Mouse (Mus musculus): Measurements from ENCODE around the gene Sh3tc1.

Sh3tc1 gene

DNA sequence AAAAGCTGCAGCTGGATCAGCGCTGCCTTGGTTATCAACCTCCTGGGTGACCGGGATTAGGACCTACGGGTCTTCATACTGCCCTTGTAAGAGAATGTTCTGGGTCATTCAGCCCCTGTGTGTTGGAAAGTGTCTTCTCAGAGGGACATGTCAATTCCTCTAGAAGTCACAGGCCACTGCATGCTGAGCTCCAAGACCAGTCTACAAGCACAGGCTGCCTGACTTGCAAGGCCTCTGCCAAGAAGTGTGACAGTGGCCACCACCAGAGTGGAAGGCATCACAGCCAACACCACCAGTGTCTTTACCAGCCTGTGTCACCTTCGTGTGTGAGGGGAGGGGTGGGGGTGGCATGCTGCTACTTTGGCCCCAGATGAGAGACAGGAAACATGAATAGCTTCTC is 16.2 kb upstream of the Sh3tc1 start:
- intact Hi-C loops (cut with DNase I): loop anchor here (5.0 kb wide), 3 partner anchors 39 to 164 kb away; no protein-coding TSS in a partner anchor

DNA sequence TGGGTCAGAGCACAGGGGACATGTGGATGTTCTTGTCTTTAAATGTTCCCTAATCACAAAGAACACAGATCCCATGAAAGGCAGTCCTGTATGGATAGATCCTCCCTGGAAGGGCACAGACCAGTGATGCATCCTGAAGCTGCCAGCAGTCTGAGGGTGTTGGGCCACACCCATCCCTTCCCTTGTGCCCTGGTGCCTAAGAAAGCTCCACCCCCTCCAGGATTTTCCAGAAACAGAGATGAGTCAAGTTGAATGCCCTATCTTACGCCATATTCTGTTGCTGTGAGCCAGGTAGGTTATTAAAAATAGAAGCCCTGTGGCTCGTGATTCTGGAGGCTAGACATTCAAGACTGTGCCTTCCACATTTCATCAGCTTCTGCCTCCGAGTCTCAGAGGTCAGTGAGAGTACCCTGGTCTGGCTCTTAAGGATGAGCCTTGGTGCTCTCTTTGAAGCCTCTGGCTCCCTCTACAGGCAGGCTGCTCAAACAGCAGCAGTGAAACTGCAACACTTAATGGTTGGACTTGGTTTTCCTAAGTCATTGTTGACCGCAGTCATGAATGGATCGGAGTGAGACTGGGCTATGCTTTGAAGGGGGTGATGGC is 15.4 kb upstream of the Sh3tc1 start:
- intact Hi-C loops (cut with DNase I): loop anchor here (2.0 to 5.0 kb wide), 4 partner anchors 38 to 163 kb away; no protein-coding TSS in a partner anchor

DNA sequence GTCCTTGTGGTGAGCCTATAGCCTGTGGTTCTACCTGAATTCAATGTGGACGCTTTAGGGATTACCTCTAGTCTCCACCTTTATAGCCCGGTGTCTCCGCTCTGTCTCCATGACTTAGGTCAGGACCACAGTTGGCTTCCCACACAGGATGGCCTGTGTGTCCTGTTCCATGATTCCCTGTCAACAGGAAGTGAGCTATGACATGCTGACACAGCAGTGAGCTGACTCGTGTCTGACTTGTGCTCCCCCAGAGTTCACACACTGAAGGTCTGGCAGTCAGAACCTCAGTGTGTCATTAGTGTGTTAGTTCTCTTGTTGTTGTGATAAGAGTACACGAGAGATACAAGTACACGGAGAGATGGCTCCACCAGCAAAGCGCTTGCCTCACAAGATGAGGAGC is 11.2 kb upstream of the Sh3tc1 start:
- intact Hi-C loops (cut with DNase I): no loop called here

DNA sequence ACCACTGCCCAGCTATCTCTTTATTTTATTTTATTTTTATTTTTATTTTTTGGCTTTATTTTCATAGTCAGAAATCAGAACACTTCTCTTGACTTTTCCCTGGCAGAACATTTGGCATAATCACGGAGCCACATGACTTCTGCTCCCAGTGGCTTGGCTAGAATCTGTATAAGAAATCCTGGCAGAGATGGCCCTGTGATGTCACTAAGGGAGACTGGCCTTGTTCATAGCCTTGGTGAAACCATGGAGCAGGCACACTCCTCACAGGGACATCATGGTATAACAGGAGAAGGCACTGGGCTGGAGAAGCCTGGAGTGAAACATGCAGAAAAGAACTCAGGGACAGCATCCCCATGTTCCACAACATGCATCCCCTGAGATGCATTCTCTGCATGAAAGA is 10.2 kb upstream of the Sh3tc1 start:
- intact Hi-C loops (cut with DNase I): no loop called here

DNA sequence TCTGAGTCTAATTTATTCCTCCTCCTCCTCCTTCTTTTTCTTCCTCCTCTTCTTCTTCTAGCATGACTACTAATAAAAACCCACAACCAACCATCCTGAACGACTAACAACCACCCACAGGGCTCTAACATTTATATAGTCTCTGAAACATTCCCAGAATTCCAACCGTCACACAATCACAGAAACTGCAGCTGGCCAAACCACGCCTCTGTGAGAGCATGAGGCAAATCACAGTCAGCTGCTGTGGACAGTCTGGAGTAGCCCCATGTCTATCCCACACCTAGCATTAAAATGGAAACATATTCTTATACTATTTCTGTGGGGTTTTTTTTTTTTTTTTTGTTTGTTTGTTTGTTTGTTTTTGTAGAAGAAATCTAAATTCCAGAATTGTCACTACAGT is 9.6 kb upstream of the Sh3tc1 start:
- intact Hi-C loops (cut with DNase I): no loop called here

DNA sequence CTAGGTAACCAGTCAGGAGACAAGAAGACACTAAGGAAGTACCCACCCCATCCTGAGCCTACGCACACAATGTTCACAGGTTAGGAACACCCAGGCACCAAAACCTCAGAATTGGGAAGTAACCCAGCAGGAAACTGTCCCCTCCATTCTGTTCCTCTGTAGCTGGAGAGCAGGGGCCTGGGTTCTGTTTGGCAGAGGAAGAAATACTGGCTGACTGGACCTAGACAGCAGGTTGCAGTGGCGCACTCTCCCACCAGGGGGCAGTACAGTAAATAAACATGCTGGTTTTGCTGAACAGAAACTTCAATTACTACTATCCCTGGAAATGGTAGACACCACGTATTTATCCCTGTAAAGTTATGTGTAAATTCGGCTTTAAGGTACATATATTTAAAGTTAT is 7.1 kb upstream of the Sh3tc1 start:
- intact Hi-C loops (cut with DNase I): no loop called here

DNA sequence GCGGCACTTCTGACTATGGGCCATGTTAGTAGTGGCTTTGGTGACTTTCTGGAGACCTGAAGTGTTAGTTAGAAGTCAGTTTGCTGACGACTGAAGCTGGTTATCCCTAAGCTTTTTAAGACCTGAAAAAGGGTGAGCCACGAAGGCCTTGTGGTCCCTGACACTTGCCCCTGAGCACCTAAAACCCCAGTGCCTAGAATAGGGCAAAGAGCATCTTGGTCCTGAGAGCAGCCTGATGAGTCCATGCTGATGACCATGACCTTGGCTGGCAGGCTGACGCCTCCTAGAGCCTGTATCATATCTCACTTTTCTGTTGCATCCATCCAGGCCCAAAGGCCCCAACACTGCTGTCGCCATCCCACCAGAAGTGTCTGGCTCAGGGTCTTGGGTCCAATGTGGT is 5.6 kb upstream of the Sh3tc1 start:
- intact Hi-C loops (cut with DNase I): no loop called here

- intact Hi-C loops (cut with DNase I): no loop called here
These were observed 4.4 kb upstream of the Sh3tc1 start for GRCm38 (mm10) chr5:35743990-35744722.

DNA sequence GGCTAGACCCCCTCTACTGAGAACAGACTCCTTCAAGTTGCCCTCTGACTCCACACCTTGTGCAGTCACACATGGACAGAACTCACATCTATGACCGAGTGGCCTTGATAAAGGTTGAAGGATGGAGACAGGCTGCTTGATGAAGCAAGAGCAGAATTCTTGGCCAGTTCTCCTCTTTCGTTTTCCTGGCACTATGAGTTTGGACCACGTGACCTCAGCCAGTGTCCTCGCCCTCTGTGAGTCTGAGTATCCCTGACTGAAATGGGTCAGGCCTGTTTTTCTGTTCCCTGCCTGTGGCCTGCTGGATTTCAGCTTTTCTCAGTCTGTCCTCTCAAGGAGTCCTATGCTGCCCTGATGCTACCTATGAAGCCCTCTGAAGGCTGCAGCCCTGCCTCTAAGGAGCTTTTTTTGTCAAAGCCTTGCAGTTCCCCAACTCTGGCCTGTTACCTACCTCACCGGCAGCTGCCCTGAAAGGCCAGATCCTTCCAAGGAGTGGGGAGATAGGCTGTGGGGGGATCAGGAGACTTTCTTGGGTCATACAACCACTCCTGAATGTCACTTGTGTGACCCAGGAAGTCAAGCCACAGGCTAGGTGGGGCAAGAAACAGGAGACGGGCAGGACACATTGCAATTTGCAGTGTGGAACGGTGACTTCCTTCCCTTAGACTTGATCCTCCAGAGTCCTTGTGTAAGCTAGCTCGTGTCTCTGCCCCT is 3.6 kb upstream of the Sh3tc1 start:
- intact Hi-C loops (cut with DNase I): no loop called here

GRCm38 (mm10) chr5:35741225-35741820 is 1.5 kb upstream of the Sh3tc1 start:
- intact Hi-C loops (cut with DNase I): no loop called here

- intact Hi-C loops (cut with DNase I): no loop called here
These were observed 929 bp upstream of the Sh3tc1 start for GRCm38 (mm10) chr5:35740716-35741115.

- intact Hi-C loops (cut with DNase I): no loop called here
These were observed 782 bp downstream of the Sh3tc1 start for GRCm38 (mm10) chr5:35739005-35739404.

GRCm38 (mm10) chr5:35737231-35737901 is 2.4 kb downstream of the Sh3tc1 start:
- intact Hi-C loops (cut with DNase I): no loop called here

DNA sequence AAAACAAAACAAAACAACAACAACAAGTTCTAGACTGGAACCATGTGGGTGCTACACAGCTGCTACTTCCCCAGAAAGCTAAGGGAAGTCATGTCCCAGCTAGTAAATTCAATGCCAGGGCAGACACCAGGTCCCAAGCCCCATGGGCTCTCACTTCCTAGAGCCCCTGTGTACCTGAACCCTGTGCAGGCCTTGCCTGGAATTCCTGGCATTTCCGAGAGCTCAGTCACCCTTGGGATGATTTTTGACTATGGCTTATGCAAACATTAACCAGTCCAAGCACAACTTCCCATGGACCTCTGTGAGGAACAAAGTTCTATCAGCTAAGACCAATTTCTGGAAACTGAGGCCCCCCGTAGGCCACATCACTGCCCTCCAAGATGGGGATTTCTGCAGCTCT is 6.3 kb downstream of the Sh3tc1 start:
- intact Hi-C loops (cut with DNase I): no loop called here

DNA sequence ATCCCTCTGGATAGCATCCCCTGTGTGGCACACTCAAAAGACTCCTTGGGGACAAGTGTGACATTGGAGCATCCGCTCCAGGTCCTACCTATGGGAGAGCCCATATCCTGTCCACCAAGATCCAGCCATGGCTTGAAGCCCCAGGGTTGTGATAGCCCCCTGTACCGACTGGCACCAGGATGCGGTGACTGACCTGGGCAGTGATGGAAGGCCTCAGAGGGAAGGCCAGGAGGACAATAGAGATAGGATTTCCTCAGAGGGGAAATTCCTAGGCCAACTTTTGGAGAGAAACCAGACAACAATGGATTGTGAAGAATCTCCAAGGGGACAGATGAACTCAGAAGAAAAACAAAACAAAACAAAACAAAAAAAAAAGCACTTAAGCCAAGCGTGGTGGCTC is 8.8 kb downstream of the Sh3tc1 start:
- intact Hi-C loops (cut with DNase I): no loop called here

- intact Hi-C loops (cut with DNase I): no loop called here
These were observed 9.2 kb downstream of the Sh3tc1 start for GRCm38 (mm10) chr5:35730552-35730951.

GRCm38 (mm10) chr5:35729844-35730243 is 9.9 kb downstream of the Sh3tc1 start:
- intact Hi-C loops (cut with DNase I): no loop called here

DNA sequence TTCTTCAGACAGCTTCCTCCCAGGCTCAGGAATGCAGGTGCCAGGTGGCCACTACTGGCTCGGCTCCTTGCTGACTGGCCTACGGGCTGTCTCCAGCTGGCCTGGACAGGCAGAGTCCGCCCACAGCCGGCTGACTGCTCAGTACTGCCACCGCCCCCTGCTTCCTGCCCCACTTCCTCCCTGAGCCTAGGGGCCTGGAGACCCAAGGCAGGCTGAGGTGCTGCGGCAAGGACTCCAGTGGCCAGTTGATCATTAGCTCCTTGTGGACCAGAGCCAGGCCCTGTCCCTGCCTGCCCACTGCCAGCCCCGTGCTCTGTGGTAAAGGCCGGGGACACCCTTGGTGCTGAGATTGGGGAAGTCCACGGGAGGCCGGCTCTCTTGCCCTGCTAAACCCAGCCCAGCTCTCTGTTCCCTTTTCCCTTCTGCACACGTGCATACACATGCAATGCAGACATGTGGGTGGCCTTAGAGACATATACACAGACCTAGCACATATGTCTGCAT is 10.8 kb downstream of the Sh3tc1 start:
- intact Hi-C loops (cut with DNase I): no loop called here

GRCm38 (mm10) chr5:35728344-35728956 is 11.3 kb downstream of the Sh3tc1 start:
- intact Hi-C loops (cut with DNase I): no loop called here

GRCm38 (mm10) chr5:35727447-35727846 is 12.3 kb downstream of the Sh3tc1 start:
- intact Hi-C loops (cut with DNase I): no loop called here

DNA sequence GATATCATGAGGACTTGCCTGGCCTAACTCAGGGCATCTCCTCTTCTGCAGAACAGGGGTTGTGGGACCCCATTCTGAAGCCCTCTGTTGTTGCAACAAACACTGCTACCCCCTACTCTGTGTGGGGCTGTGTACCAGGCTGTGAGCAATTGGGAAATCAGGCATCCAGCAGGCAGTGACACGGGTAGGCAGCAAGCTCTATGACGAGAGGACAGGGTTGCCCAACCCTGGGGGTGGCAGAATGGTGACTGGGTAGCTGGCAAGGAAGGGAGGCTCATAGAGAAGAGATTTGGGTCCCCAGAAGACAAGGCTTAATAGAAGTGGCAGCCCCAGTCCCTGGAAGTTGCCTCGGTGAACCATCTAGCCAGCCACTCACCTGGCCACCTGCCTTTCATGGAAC is 13.9 kb downstream of the Sh3tc1 start:
- intact Hi-C loops (cut with DNase I): no loop called here

Measured in adrenal gland (tissue).